Mouse (Mus musculus) adrenal gland, adult 18-20 months (tissue): ENCODE measurements around the gene Sdhc. TPM values are rescaled to one million over a fixed set of nuclear protein-coding genes. Genes with fewer than 3 reads are reported as not detected.
A peak's percentile ranks its signal among the peaks of the same experiment; 100 is the strongest.
"Not testable (repeated sequence)": the region's sequence is repeated elsewhere in the genome, so short reads cannot be mapped to it uniquely, and the experiment has no call there.

ENCODE experiments used
- DNase-seq, 2 experiments: peaks; one replicate each; pipeline ENCODE4 v3.0.0; 2021 to 2022; ENCODE audit warnings: low spot score in 2 of 2
- total RNA-seq, 2 experiments: library from RNA; stranded (reverse); gene quantifications; 1 replicate in 1 of 2; 2 replicates in 1 of 2; pipeline ENCODE4 v1.2.3; 2021

Sdhc gene
- total RNA-seq, 2 experiments from 2014 or later = 450 to 629 TPM

DNA sequence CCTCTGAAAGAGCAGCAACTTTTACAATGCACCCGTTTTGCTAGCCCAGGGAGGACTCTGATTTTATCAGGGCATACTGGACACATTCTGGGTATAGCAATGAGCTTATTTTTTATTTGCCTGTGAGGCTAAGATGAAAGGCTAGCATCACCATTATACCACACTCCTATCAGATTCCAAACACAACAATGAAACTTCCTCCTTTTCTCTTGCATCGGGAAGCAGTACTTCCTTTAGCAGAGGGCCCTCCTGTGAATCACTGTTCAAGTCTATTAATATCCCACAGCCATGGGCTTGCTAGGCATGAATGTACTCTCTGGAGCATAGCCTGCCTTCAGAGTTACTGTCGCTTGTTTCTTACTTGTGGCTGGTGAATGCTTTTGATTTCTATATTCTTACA is 20.7 kb upstream of the Sdhc start:
- DNase-seq = no peak

DNA sequence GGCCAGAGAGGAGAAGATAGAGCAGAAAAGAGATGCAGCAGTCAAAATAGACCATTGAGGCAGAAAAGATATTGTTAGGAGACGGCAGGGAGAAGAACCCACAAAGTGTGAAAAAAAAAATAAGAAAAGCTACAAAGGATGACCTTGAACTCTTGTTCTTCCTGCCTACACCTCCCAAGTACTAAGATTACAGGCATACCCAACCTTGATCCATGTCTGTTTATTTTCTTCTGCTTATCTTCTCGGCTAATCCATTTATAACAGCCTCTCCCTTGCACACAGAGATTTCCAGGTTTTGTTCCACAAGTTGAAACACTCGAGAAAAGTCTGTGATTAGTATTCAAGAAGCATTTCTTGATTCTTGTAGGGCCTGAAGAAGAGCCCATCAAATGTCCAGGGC is 19.5 kb upstream of the Sdhc start:
- no peak for DNase-seq

DNA sequence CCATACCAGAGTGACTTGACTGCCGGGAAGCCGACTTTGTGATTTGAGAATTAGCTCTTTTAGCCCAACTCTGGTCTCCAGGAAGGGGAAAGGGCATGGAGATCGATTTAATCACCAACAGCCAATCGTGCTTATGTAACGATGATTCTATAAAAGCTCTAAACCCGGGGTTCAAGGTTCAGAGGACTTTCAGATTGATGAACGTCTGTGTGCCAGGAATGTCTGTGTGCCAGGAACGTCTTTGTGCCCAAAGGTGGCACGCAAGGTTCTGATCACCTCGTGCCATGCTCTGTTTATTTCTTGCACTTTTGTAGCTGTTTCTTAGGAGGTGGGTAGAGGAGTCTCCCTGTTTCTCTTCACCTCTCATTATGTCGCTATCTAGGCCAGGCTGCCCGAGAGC is 18.5 kb upstream of the Sdhc start:
- DNase-seq = no peak

GRCm38 (mm10) chr1:171165629-171166345 is 15.4 kb upstream of the Sdhc start:
- no peak for DNase-seq

- no peak for DNase-seq
These were observed 13.9 kb upstream of the Sdhc start for GRCm38 (mm10) chr1:171164258-171164657.

GRCm38 (mm10) chr1:171162526-171162925 is 12.1 kb upstream of the Sdhc start:
- DNase-seq = no peak

DNA sequence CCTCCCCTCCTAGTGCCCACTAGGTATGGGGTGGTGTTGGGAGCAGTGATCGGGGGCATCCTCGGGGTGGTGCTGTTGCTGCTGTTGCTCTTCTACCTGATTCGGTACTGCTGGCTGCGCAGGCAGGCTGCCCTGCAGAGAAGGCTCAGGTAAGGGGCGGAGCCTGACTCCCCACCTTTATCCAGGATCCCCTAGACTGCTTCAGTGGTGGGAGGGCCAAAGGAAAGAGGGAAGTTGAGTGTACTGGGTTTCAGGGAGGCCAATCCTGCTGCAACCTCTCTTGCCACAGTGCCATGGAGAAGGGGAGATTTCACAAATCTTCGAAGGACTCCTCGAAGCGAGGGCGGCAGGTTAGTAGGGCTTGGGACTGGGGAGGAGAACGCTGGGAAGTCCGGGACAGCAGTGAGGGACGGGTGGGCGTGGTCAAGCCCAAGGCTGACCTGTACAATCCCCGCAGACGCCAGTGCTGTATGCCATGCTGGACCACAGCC is 9.1 kb upstream of the Sdhc start:
- no peak for DNase-seq

DNA sequence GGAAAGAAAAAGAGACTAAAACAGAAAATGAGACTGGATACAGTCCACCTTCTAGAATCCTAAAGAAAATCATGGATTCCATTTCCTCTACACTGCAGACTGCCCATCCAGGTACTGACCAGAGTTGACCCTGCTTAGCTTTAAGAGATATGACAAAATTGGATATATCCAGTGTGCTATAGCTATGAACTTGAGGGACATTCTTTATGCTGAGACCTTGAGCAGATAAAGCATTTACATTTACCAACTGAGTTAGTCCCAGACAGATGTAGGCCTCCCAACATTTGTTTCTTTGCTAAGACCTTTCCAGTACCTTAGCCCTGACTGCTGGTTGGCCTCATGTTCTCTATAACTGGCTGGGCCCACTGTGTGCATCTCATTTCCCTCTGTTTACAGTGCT is 7.6 kb upstream of the Sdhc start:
- DNase-seq = no peak

GRCm38 (mm10) chr1:171156644-171157043 is 6.2 kb upstream of the Sdhc start:
- no peak for DNase-seq

GRCm38 (mm10) chr1:171151966-171152365 is 1.6 kb upstream of the Sdhc start:
- no peak for DNase-seq

DNA sequence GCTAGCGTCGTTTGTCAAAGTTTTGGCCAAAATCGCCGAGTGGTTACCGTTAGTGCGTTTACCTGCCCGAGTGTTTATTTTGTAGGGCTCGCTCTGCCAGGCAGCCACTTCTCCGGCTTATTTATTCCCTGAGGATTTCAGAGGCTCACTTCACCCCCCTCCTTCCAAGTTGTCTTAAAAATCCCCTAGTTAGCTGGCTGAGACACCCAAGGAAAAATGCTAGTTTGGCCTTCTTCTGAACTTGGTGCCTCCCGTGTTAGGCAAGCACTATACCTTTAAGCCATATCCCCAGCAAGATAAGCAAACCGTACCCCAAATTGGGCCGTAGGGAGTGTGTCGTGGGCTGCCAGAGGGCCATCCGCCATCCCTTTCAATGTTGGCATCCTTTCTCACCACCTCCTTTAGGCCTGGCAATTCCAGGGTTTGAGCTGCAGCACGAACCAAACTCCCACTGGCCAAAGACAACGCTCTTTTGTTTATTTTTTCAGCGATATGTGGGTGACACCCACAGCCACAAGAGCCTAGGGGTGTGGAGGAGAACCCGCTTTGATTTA is 512 bp upstream of the Sdhc start:
- peak in 1 of 2 experiments; percentile 15 for DNase-seq

DNA sequence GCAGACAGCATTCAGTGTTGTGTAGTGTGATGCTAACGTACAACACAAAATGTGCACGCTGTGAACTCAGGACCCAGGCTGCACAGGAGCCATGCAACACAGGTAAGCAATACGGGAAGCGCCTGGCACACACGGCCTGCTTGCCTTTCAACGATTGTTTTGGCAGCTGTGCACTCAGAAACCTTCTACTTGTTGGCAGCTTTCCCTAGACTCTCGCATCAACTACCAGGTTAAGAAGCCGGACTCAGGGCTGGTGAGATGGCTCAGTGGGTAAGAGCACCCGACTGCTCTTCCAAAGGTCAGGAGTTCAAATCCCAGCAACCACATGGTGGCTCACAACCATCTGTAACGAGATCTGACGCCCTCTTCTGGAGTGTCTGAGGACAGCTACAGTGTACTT is 7.4 kb downstream of the Sdhc start:
- not testable (repeated sequence) for DNase-seq

- DNase-seq = not testable (repeated sequence)
These were observed 12.8 kb downstream of the Sdhc start for GRCm38 (mm10) chr1:171137486-171138155.

DNA sequence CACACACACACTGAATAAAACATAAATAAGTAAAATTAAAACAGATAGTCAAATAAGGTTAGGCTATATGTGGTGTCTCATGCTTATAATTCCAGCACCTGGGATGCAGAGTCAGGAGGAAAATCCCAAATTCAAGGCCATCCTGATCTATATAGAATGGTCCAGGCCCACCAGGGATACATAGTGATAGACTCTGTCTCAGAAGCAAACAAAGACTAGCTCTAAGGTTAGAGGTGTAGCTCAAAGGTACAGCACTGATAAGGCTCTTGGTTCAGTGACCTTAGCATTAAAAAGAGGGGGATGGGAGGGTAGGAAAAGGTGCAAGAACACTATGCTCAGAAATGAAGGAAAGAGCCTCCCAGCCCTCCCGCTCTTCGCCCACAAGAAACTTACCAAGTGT is 14.8 kb downstream of the Sdhc start:
- no peak for DNase-seq

- no peak for DNase-seq
These were observed 19.4 kb downstream of the Sdhc start for GRCm38 (mm10) chr1:171130971-171131370.

- DNase-seq = no peak
These were observed 21.2 kb downstream of the Sdhc start for GRCm38 (mm10) chr1:171129251-171129650.

GRCm38 (mm10) chr1:171124398-171124797 is 26.0 kb downstream of the Sdhc start:
- no peak for DNase-seq

DNA sequence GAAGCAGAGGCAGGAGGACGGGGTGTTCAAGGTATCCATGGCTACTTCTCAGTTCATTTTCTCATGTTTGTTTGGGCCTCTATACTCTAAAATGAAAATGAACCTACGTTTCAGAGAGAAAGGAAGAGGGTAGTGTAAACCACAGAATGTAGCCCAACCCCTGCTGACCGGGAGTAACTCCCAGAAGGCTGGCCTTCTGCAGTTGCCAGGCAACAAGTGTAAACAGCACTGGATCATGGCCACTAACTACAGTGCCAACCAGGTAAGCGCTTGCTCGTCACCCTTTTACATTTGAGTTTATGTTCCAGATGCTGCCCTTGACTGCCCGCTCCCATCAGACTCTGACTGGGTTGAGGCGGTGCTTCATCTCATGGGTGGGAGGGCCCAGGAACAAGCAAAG is 27.5 kb downstream of the Sdhc start:
- no peak for DNase-seq

GRCm38 (mm10) chr1:171121839-171122238 is 28.6 kb downstream of the Sdhc start:
- no peak for DNase-seq

DNA sequence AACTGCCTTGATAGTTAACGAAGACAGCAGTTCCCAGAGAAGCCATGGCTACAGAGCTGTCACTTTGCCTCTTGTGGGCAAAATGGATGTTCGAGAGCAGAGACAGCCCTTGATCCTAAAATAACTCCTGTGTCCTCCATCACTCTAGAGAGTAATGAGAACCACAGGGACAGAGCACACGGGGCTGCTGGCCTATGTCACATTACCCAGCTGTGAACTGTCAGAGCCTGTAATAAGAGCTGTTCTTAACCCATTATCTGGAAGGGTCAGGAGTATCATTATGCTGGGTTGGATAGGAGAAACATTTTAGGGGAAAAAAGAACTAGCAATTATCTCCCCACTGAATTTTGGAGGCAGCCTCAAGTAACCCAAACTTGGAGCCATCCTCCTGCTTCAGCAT is 29.5 kb downstream of the Sdhc start:
- DNase-seq = no peak

DNA sequence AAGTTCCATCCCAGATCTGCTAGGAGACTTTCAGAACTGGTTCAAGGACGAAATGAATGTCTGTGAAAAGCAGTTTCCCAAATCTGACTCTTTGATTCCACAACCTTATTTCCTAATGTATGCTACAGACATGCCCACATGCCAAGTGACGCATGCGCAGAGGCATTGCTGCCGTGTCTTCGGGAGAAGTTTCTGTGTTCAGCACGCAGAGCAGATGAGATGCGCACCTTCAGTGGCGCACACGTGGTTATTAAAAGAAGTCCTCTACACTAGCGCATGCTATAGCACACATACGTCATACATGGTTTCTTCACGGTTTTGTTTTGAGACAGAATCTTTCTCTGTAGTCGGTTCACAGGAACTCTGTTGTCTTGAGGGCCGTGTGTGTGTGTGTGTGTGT is 31.0 kb downstream of the Sdhc start:
- DNase-seq = no peak

DNA sequence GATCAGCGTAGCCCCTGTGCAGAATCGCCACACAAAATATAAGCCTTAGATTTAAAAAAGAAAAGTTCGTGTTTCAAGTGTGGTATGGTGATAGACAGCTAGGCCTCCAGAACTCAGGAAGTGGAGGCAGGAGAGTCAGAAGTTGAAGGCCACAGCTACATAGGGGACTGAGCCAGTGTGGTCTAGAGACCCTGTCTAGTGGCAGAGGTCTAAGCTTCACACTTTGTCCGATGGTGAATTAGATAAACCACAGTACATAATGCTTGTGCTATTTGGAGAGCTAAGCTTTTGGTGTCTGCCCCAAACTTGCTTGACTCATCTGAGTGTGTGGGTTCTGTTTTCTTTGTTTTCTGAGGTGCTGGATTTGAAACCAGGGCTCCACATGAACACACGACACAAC is 31.4 kb downstream of the Sdhc start:
- no peak for DNase-seq
